Mouse (Mus musculus): ENCODE results near the gene Prnp. TPM values are rescaled to one million over a fixed set of nuclear protein-coding genes. Genes with fewer than 3 reads are reported as not detected.

The Prnp gene
- polyA plus RNA-seq, 1 experiment from 2014 or later, result 23.7 TPM

- ATAC-seq (replicated peaks; ENCODE audit: insufficient number of reproducible peaks, low FRiP score, low TSS enrichment, low read depth) (no peak), DNase-seq (ENCODE audit: low spot score) (no peak)
- Histone ChIP-seq H3K4me3 (ENCODE audit: low read depth, low read length) (no peak overlapping the region), H3K27ac (replicated peaks; ENCODE audit: low read depth, low read length) (no peak overlapping the region), H3K4me1 (ENCODE audit: control insufficient read depth, insufficient read depth, low read length) (no peaks in the 10 kb centered on the region), H3K36me3 (replicated peaks; ENCODE audit: control insufficient read depth, insufficient read depth, low read depth, low read length) (no peaks in the 10 kb centered on the region), H3K4me2 (ENCODE audit: low read depth, low read length) (no peak overlapping the region), H3K9ac (replicated peaks; ENCODE audit: low read length) (no peak overlapping the region), H3K27me3 (ENCODE audit: control insufficient read depth, insufficient read depth, low read length) (no peaks in the 10 kb centered on the region), H3K9me3 (replicated peaks; ENCODE audit: control insufficient read depth, low read length) (no peaks in the 10 kb centered on the region)
- 86% methylated on average over 4 of the region's 4 CpGs for WGBS
Observed at GRCm38 (mm10) chr2:131971098-131971497, 61.4 kb downstream of the Prnp start.

DNA sequence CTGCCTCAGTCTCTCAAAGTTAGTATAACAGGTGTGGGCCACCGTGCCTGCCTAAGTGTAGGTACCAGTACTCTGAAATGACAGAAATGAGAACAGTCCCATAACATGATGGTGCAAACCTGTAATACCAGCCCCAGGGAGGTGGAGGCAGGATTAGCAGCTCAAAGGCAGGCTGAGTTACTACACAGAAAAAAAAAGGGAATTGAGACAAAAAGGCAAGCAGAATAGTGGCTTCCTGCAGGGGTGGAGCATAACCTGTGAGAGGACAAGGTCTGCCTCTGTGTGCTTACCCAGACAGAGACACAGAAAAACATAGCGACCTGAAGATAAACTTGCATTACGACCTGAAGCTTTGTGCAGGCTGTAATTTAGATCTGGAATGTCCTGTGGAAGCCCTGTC lies 66.9 kb downstream of the Prnp start:
- no peak overlapping the region for H3K9ac ChIP-seq (replicated peaks; ENCODE audit: low read length)
- H3K36me3 ChIP-seq (replicated peaks; ENCODE audit: control insufficient read depth, insufficient read depth, low read depth, low read length), result no peaks in the 10 kb centered on the region
- DNase-seq (ENCODE audit: low spot score) (no peak), ATAC-seq (replicated peaks; ENCODE audit: insufficient number of reproducible peaks, low FRiP score, low TSS enrichment, low read depth) (no peak)
- no peaks in the 10 kb centered on the region for H3K4me1 ChIP-seq (ENCODE audit: control insufficient read depth, insufficient read depth, low read length)
- no peak overlapping the region for H3K27ac ChIP-seq (replicated peaks; ENCODE audit: low read depth, low read length)
- no peak overlapping the region for H3K4me3 ChIP-seq (ENCODE audit: low read depth, low read length)
- H3K4me2 ChIP-seq (ENCODE audit: low read depth, low read length), result no peak overlapping the region
- 79% methylated on average over 3 of the region's 3 CpGs for WGBS
- H3K27me3 ChIP-seq (ENCODE audit: control insufficient read depth, insufficient read depth, low read length), result no peaks in the 10 kb centered on the region
- no peaks in the 10 kb centered on the region for H3K9me3 ChIP-seq (replicated peaks; ENCODE audit: control insufficient read depth, low read length)

DNA sequence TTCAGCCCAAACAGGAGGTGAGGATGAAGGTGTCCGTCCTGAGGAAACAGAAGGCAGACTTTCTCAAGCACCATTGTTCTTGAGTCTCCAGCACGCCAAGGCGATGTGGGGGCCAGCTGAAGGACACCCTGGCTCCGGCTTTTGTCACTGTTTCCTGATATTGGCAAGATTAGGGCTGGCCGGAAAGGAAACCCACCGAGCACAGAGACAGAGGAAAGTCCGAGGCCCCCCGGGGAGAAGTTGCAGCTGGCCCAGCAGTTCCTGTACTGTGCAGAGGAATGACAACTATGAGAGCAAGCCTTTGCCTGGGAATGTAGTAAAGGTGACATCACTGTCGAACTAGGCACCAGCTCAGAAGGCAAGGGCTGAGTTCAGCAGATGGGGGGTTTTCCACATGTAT lies 71.1 kb downstream of the Prnp start:
- DNase-seq (ENCODE audit: low spot score) (peak; percentile 30), ATAC-seq (replicated peaks; ENCODE audit: insufficient number of reproducible peaks, low FRiP score, low TSS enrichment, low read depth) (no peak)
- Histone ChIP-seq H3K27me3 (ENCODE audit: control insufficient read depth, insufficient read depth, low read length) (no peaks in the 10 kb centered on the region), H3K9ac (replicated peaks; ENCODE audit: low read length) (no peak overlapping the region), H3K4me3 (ENCODE audit: low read depth, low read length) (no peak overlapping the region), H3K4me1 (ENCODE audit: control insufficient read depth, insufficient read depth, low read length) (no peaks in the 10 kb centered on the region), H3K36me3 (replicated peaks; ENCODE audit: control insufficient read depth, insufficient read depth, low read depth, low read length) (no peaks in the 10 kb centered on the region), H3K9me3 (replicated peaks; ENCODE audit: control insufficient read depth, low read length) (no peaks in the 10 kb centered on the region), H3K4me2 (ENCODE audit: low read depth, low read length) (no peak overlapping the region), H3K27ac (replicated peaks; ENCODE audit: low read depth, low read length) (no peak overlapping the region)
- WGBS, result 42% methylated on average over 9 of the region's 9 CpGs

GRCm38 (mm10) chr2:131982546-131983196 lies 72.9 kb downstream of the Prnp start:
- Histone ChIP-seq H3K27ac (replicated peaks; ENCODE audit: low read depth, low read length) (no peak overlapping the region), H3K4me3 (ENCODE audit: low read depth, low read length) (no peak overlapping the region), H3K9me3 (replicated peaks; ENCODE audit: control insufficient read depth, low read length) (no peaks in the 10 kb centered on the region), H3K9ac (replicated peaks; ENCODE audit: low read length) (no peak overlapping the region), H3K27me3 (ENCODE audit: control insufficient read depth, insufficient read depth, low read length) (no peaks in the 10 kb centered on the region), H3K36me3 (replicated peaks; ENCODE audit: control insufficient read depth, insufficient read depth, low read depth, low read length) (no peaks in the 10 kb centered on the region), H3K4me2 (ENCODE audit: low read depth, low read length) (no peak overlapping the region), H3K4me1 (ENCODE audit: control insufficient read depth, insufficient read depth, low read length) (no peaks in the 10 kb centered on the region)
- 0 out of 2 replicates have a peak, but pooled peaks have one; percentile 52 for ATAC-seq (replicated peaks; ENCODE audit: insufficient number of reproducible peaks, low FRiP score, low TSS enrichment, low read depth)
- peak; percentile 80 for DNase-seq (ENCODE audit: low spot score)
- 21% methylated on average over 6 of the region's 6 CpGs for WGBS

GRCm38 (mm10) chr2:131987950-131988349 lies 78.2 kb downstream of the Prnp start:
- Histone ChIP-seq H3K4me1 (ENCODE audit: control insufficient read depth, insufficient read depth, low read length) (no peaks in the 10 kb centered on the region), H3K4me2 (ENCODE audit: low read depth, low read length) (no peak overlapping the region), H3K36me3 (replicated peaks; ENCODE audit: control insufficient read depth, insufficient read depth, low read depth, low read length) (no peaks in the 10 kb centered on the region), H3K27ac (replicated peaks; ENCODE audit: low read depth, low read length) (no peak overlapping the region), H3K27me3 (ENCODE audit: control insufficient read depth, insufficient read depth, low read length) (no peaks in the 10 kb centered on the region), H3K4me3 (ENCODE audit: low read depth, low read length) (no peak overlapping the region), H3K9ac (replicated peaks; ENCODE audit: low read length) (no peak overlapping the region), H3K9me3 (replicated peaks; ENCODE audit: control insufficient read depth, low read length) (no peaks in the 10 kb centered on the region)
- peak; percentile 22 for DNase-seq (ENCODE audit: low spot score)
- ATAC-seq (replicated peaks; ENCODE audit: insufficient number of reproducible peaks, low FRiP score, low TSS enrichment, low read depth), result no peak
- 52% methylated on average over 3 of the region's 3 CpGs for WGBS

Other genes starting within 250 kb of the Prnp start
- gene Erv3, start 50.2 kb upstream of the Prnp start, polyA plus RNA-seq (2014; fragmentation: Nextera tagmentation; extraction: Ambion mirVana), result not detected in 2 replicates
- not detected in 2 replicates for gene Prn, start within 50 bp of the Prnp start, polyA plus RNA-seq (2014; fragmentation: Nextera tagmentation; extraction: Ambion mirVana)
- 15.1 and 15.6 TPM in 2 replicates for gene Prnd, start 40.9 kb downstream of the Prnp start, polyA plus RNA-seq (2014; fragmentation: Nextera tagmentation; extraction: Ambion mirVana)
- 9.5 and 10.3 TPM in 2 replicates for gene Rassf2, start 120.3 kb downstream of the Prnp start, polyA plus RNA-seq (2014; fragmentation: Nextera tagmentation; extraction: Ambion mirVana)
- 7.7 and 12.0 TPM in 2 replicates for gene Slc23a2, start 235.2 kb downstream of the Prnp start, polyA plus RNA-seq (2014; fragmentation: Nextera tagmentation; extraction: Ambion mirVana)